Mouse (Mus musculus): ENCODE measurements around the gene Msl1.

The Msl1 gene

GRCm38 (mm10) chr11:98764091-98764490 lies 31.2 kb upstream of the Msl1 start:
- DNase-seq (ENCODE audit: low spot score): no peak

- DNase-seq (ENCODE audit: low spot score): no peak
Observed at GRCm38 (mm10) chr11:98764746-98765145, 30.6 kb upstream of the Msl1 start.

- no peak for DNase-seq (ENCODE audit: low spot score)
Observed at GRCm38 (mm10) chr11:98765421-98766309, 29.7 kb upstream of the Msl1 start.

- no peak for DNase-seq (ENCODE audit: low spot score)
Observed at GRCm38 (mm10) chr11:98766346-98766745, 29.0 kb upstream of the Msl1 start.

- DNase-seq (ENCODE audit: low spot score): no peak
Observed at GRCm38 (mm10) chr11:98766816-98767215, 28.5 kb upstream of the Msl1 start.

- DNase-seq (ENCODE audit: low spot score): no peak
Observed at GRCm38 (mm10) chr11:98767276-98767675, 28.0 kb upstream of the Msl1 start.

- no peak for DNase-seq (ENCODE audit: low spot score)
Observed at GRCm38 (mm10) chr11:98767713-98768112, 27.6 kb upstream of the Msl1 start.

GRCm38 (mm10) chr11:98768127-98769006 lies 26.9 kb upstream of the Msl1 start:
- DNase-seq (ENCODE audit: low spot score): no peak

GRCm38 (mm10) chr11:98769007-98769954 lies 26.0 kb upstream of the Msl1 start:
- DNase-seq (ENCODE audit: low spot score): no peak

- DNase-seq (ENCODE audit: low spot score): no peak
Observed at GRCm38 (mm10) chr11:98770096-98770975, 25.0 kb upstream of the Msl1 start.

GRCm38 (mm10) chr11:98771131-98771530 lies 24.2 kb upstream of the Msl1 start:
- no peak for DNase-seq (ENCODE audit: low spot score)

- no peak for DNase-seq (ENCODE audit: low spot score)
Observed at GRCm38 (mm10) chr11:98771844-98772525, 23.3 kb upstream of the Msl1 start.

- peak; percentile 76 for DNase-seq (ENCODE audit: low spot score)
Observed at GRCm38 (mm10) chr11:98772667-98773171, 22.6 kb upstream of the Msl1 start.

GRCm38 (mm10) chr11:98773635-98774295 lies 21.6 kb upstream of the Msl1 start:
- peak; percentile 95 for DNase-seq (ENCODE audit: low spot score)

- DNase-seq (ENCODE audit: low spot score): no peak
Observed at GRCm38 (mm10) chr11:98774582-98775347, 20.6 kb upstream of the Msl1 start, which contains the start of gene Nr1d1. Gene Nr1d1, minus strand, starts transcription at chr11:98775333.

GRCm38 (mm10) chr11:98775348-98776051 lies 19.8 kb upstream of the Msl1 start:
- peak; percentile 97 for DNase-seq (ENCODE audit: low spot score)

GRCm38 (mm10) chr11:98776052-98776764 lies 19.1 kb upstream of the Msl1 start:
- no peak for DNase-seq (ENCODE audit: low spot score)

All from testis, postnatal 14 days (tissue).